Mouse (Mus musculus) liver, adult (tissue): Measurements from ENCODE around the gene Iffo1.

Source experiments
- GATA4 ChIP-seq: IDR thresholded peaks from 2 replicates; pipeline ENCODE4 v1.6.1; 2014; ENCODE audit warnings: mild to moderate bottlenecking, low read length; ENCODE audit not compliant: insufficient replicate concordance

The Iffo1 gene

GRCm38 (mm10) chr6:125145001-125145400 lies at the start of gene Iffo1:
Iffo1 (plus strand) TSS chr6:125145241.
- TF ChIP-seq GATA4, result no peak

DNA sequence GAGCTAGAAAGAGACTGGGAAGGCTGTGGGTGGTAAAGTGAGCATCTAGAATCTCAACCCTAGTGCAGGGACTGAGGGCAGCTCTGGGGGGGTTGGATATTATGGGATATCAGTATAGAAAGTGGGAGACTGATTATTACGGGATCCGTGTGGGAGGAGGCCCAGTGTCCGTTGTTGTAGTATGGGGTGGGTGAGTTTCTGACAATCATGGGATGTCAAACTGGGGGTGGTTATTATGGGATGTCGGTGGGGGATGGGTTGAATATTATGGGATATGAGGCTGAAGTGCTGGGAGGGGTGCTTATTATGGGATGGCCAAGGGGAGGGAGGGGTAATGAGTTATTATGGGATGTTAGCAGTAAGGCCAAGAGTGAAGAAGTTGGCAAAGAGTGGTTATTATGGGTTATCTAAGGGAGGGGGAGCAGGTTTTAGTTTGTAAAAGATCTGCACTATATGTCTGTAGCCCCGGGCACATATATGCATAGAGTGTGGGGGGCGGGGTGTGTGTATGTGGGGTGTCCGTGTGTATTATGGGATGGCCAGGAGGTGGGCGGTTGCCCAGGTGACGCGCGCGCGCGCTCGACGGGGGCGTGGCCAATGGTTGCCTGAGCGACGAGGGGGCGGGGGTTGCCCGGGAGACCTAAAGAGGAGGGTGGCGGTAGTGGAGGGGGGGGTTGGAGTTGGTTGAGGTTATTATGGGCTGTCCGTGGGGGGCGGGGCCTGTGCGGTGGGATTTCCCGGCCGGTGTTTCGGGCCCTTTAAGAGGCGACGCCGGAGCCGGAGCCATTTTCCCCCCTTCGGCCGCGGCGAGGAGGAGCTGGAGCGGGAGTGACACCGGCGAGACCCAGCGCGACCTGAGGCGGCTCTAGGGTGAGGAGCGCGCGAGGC lies 49.4 kb upstream of the Iffo1 start, which contains the start of gene Chd4:
Gene Chd4, plus strand, starts transcription at position 591 of the 888 bp plus-strand sequence.
- TF ChIP-seq GATA4, result no peak

DNA sequence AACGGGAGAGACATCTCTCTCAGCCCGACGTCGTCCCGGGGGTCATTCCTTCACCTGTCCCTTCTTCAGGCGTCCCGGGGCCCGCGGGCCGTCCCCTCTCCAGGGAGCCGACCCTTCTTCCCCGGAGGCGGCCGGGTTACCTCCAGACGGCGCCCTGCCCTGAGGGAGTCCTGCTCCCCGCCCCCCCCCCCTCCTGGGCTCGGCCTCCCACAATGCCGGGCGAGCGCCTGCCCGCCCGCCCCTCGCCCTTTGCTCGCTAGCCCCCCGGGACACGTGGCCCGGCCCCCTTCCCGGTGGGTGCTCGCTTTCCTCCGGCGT lies 48.8 kb upstream of the Iffo1 start:
- TF ChIP-seq GATA4, result no peak

DNA sequence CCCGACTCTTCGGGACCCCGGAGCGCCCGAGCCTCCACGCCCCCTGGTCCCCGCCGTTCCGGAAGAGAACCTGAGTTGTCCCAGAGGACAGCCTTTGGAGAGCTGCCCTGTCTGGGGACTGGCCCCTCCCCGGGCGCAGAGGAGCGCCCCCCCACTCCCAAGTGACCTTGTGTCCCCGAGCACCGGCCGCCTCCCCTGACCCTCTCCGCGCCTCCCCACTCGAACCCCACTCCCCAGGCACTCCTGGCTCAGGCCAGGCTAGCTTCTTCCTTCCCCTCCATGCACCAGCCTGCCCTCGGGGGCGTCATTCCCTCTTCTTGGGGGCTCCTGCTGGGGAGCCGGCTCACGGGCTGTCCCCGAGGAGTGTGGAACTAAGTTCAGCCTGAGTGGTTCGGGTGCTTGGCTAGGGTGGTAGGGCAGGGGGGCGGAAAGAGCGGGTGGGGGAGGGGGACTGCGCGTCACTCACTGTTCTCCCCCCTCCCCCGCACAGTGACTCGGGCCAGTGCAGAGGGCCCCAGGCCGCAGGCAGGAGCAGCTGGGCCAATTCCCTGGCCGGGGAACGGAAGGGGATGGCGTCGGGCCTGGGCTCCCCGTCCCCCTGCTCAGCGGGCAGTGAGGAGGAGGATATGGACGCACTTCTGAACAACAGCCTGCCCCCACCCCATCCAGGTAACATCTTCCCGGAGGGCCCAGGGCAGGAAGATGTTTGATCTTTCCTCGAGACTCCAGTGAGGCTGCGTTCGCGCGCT lies 48.3 kb upstream of the Iffo1 start:
- TF ChIP-seq GATA4, result no peak

DNA sequence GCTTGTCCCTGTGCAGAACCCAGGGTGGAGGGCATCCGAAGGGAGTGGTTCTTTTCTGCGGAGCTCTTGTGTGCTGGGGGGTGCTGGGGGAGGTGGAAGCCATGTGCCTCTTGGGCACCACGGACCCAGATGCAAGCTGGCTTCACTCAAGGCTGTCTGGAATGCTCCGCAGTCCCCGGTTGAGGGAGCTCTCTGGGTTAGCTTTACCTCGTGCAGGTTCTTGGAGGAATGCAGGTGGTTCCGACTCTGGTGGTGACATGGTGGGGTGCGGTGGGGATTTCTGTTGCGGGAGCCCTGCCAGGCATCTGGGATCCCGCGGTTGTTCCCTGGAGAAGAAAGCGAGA lies 47.7 kb upstream of the Iffo1 start:
- no peak for TF ChIP-seq GATA4

DNA sequence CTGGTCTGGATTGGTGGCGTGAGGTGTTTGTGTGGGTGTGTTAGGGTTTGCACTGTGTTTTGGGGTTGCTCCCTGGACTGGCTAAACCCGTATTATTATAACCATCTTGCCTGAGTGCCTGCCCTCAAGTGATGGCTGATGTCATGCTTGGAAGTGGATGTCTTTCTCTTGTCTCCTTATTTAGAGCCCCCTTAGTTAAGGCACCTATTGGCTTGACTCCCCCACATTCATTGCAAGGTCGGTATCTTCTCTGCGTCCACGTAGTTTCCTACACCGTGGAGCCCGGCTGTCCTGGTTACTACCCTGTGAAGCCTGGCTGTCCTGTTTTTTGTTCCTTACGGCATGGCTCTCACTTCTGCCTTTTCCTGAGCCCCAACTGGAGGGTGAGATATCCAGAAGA lies 47.1 kb upstream of the Iffo1 start:
- no peak for TF ChIP-seq GATA4

DNA sequence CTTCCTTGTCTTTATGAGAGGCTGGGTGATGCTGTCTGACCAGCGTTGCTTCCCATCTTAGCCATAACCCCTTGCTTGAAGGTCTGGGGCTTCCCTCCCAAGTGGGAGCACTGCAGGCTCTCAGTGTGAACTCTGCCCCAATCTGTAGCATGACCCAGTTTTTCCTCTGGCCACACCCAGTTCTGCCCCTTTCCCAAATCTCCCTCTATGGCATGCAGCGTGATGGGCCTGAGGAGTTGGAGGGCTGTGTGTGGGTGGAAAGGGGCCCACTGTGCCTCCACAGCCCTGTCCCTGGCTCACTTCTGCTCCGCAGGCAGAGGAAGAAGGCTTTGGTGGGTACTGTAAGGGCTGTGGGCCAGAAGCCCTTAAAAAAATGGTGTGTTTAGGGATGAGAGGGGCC lies 46.5 kb upstream of the Iffo1 start:
- TF ChIP-seq GATA4, result no peak

DNA sequence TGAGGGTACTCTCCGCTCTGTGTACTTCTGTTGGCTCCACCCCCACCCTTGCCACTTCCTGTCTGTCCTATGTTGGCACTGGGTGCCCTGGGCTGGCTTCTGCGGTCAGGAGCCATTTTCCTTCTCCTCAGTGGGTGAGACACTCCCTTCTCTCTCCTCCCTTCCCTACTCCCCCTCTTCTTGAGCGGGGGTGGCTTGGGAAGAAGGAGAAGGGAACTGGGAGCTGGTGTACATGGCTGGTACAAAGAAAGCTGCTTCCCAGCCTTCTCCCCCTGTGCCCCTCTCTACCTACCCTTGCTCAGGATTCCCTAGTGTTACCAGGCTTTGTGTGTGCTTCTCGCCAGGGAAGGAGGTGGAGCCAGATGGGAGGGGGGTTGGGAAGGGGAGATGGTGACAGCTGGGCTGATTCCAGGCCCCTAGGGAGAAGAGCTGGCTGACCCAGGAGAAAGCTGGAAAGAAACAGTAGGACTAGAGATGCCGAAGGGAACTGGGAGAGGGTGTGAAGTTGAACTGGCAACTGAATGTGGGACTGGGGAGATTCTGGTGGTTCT lies 45.5 kb upstream of the Iffo1 start:
- TF ChIP-seq GATA4, result no peak

DNA sequence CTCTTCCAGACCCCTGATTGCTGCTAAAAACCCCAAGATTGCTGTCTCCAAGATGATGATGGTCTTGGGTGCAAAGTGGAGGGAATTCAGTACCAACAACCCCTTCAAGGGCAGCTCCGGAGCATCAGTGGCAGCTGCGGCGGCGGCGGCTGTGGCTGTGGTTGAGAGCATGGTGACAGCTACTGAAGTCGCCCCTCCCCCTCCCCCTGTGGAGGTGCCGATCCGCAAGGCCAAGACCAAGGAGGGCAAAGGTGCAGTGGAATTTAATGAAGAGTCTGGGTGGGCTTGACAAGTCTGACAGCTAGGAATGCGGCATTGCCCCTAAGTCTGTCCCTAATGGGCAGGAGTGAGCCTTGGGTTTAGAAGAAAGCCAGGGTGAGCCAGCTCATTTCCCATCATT lies 43.6 kb upstream of the Iffo1 start:
- TF ChIP-seq GATA4, result no peak

GRCm38 (mm10) chr6:125104223-125104622 lies 40.8 kb upstream of the Iffo1 start:
- TF ChIP-seq GATA4, result no peak

DNA sequence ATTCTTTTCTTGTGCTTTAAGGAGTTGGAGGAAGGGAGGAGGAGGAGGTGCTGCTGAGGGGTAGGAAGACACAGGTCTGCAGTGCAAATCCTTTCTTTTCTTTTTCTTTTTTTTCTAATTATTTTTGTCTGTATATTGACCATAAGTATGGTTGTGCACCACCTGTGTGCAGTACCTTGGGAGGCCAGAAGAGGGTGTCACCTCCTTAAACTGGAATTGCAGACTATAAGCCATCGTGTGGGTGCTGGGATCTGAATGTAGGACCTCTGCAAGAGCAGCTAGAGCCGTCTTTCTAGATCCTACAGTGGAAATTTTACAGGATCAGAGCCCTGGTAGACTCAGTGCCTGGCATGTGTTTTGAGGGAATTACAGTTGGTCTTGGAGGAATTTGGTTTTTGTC lies 37.3 kb upstream of the Iffo1 start:
- TF ChIP-seq GATA4, result no peak

DNA sequence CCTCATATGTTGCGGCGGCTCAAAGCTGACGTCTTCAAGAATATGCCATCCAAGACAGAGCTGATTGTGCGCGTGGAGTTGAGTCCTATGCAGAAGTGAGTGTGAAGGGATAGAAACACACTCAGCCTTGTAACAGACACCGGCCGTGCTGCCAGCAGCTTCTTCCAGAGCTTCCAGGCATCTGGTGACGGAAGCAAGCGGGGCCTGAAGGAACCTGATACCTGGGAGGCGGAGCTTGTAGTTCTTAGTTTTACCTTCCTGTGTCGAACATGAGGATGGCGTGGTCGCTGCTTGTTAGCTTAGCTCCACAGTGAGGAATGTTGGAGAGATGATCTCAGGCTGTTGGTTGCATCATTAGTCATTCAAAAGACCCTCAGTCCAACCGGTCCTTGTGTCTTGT lies 35.7 kb upstream of the Iffo1 start:
- TF ChIP-seq GATA4, result no peak

GRCm38 (mm10) chr6:125110927-125111326 lies 34.1 kb upstream of the Iffo1 start:
- no peak for TF ChIP-seq GATA4

DNA sequence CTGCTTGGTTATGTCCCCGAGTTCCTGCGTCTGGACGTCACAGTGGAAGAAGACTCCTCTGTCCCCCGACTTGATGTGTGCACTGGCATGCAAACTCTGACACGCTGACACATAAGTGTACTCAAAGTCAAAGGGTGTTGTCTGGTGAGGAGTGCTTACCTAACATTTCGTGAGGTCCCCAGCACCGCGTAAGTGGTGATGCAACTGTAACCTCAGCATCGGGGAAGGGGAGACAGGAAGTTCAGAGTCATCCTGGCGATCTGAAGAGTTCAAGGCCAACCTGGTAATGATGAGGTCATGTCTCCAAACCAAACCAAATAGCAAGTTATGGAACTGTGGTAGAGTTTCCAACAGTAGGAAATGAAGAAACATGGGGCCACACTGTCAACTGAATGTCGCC lies 32.5 kb upstream of the Iffo1 start:
- no peak for TF ChIP-seq GATA4

GRCm38 (mm10) chr6:125119387-125119786 lies 25.7 kb upstream of the Iffo1 start:
- no peak for TF ChIP-seq GATA4

DNA sequence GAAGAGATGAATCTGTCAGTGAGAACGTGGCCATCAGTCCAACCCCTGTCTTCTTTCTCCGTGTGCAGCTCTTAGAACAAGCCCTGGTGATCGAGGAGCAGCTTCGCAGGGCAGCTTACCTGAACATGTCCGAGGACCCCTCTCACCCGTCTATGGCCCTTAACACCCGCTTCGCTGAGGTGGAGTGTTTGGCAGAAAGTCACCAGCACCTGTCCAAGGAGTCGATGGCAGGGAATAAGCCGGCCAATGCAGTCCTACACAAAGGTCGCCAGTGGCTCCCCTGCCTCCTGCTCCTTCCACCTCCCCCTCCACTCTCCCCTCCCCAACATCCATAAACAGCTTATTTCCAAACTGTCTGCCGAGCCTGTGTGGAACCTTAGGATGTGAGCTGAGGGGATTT lies 16.3 kb upstream of the Iffo1 start:
- TF ChIP-seq GATA4, result no peak
